Mouse (Mus musculus): Measurements from ENCODE around the gene Plod1. TPM values are rescaled to one million over a fixed set of nuclear protein-coding genes. Genes with fewer than 3 reads are reported as not detected.
"Not testable (repeated sequence)": the region's sequence is repeated elsewhere in the genome, so short reads cannot be mapped to it uniquely, and the experiment has no call there.

Plod1 gene
- polyA plus RNA-seq, 1 experiment from 2014 or later = 68.6 TPM

DNA sequence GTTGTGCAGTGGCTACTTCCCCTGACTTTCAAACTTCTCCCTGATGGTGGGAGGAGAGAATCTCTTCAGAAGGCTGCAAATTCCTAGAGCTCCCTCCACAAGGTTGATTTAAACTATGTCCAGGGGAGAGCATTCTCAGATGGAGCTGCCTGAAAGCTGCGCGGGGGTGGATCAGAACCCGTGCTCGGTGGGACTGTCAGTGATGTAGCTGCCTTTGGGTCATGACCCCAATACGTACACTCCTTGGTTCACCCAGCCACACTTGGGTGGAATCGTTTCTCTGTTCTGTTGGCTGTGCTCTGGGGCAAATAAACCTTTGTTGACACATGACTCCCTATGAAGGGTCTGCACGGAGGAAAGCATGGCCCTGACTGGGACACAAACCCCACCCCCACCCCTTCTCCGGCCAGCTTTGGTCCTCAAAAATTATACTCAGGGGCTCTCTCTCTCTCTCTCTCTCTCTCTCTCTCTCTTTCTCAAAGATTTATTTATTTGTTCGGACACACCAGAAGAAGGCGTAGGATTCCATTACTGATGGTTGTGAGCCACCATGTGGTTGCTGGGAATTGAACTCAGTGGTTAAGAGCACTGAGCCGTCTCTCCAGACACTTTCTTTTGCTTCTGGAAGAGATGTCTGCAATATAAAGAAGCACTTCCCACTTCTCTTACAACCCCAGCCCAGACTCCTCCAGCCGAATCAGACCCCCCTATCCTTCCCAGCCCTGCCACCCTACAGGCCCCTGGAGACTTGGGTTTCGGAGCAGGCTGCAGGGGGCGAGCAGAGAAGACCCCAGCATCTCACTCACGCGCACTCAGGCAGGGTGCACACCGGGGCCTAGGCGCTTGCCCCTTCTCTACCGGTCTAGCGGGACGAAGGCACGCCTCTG is 68.8 kb downstream of the Plod1 start:
- Histone ChIP-seq H3K9me3 (no peaks in the 10 kb centered on the region; the same call in 1 of the 2 replicates), H3K27me3 (no peaks in the 10 kb centered on the region), H3K4me1 (peaks cover 23% of the 10 kb centered on the region), H3K27ac (peak overlapping the region; percentile 87), H3K36me3 (peaks cover 52% of the 10 kb centered on the region), H3K4me2 (peak overlapping the region; percentile 83), H3K9ac (peak overlapping the region; percentile 83), H3K4me3 (peak overlapping the region; percentile 90)
- ATAC-seq (ENCODE audit: insufficient number of reproducible peaks, insufficient read depth, low FRiP score, low TSS enrichment, low read depth) = peak; percentile 46; the same call in 1 of the 2 replicates
- 5% methylated on average over 22 of the region's 22 CpGs for WGBS

DNA sequence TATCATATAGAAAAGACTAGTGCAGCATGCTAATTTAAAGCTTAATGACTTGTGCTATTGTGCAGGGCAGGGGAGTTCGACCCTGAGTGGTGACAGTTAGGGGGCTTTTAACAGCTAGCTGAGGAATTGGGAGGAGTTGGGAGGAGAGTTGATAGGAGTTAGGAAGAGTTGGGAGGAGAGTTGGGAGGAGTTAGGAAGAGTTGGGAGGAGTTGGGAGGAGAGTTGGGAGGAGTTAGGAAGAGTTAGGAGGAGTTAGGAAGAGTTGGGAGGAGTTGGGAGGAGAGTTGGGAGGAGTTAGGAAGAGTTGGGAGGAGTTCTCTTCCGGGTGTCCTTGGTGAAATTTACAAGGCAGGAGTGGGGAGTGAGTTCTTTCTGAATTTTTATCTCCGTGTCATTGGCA is 69.8 kb downstream of the Plod1 start:
- H3K4me2 ChIP-seq; H3K9ac ChIP-seq; H3K9me3 ChIP-seq; ATAC-seq (ENCODE audit: insufficient number of reproducible peaks, insufficient read depth, low FRiP score, low TSS enrichment, low read depth); H3K27ac ChIP-seq; H3K27me3 ChIP-seq; H3K4me3 ChIP-seq: not testable (repeated sequence)
- Histone ChIP-seq H3K36me3 (peaks cover 52% of the 10 kb centered on the region), H3K4me1 (peaks cover 23% of the 10 kb centered on the region)
- WGBS = 61% methylated on average over 3 of the region's 3 CpGs

- no peak for ATAC-seq (ENCODE audit: insufficient number of reproducible peaks, insufficient read depth, low FRiP score, low TSS enrichment, low read depth)
- Histone ChIP-seq H3K9ac (no peak overlapping the region), H3K4me3 (no peak overlapping the region), H3K27me3 (no peaks in the 10 kb centered on the region), H3K4me2 (no peak overlapping the region), H3K9me3 (no peaks in the 10 kb centered on the region), H3K4me1 (peaks cover 23% of the 10 kb centered on the region), H3K36me3 (peaks cover 54% of the 10 kb centered on the region), H3K27ac (no peak overlapping the region)
- WGBS = 95% methylated on average over 9 of the region's 9 CpGs
Measured at GRCm38 (mm10) chr4:147866056-147866455, 70.5 kb downstream of the Plod1 start.

DNA sequence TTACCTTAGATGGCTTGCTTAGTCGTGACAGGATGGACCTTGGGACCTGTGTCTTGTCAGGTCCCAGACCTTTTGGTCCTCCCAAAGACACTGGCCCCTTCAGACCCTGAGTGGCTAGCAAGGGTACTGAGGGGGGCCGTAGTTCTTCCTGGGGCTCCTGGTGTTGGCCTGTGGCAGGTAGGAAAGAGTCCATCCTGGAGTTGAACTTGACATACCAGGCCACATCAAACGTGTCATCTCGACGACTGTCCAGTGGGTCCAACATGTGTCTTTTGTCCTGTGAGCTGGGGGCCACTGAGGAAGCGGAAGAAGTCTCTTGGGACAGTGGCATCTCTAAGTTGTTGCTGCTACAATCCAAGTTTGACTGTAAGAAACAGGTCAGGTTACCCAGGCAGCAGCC is 70.9 kb downstream of the Plod1 start:
- no peak overlapping the region for H3K9ac ChIP-seq
- no peaks in the 10 kb centered on the region for H3K27me3 ChIP-seq
- H3K36me3 ChIP-seq = peaks cover 56% of the 10 kb centered on the region
- H3K4me2 ChIP-seq = no peak overlapping the region
- ATAC-seq (ENCODE audit: insufficient number of reproducible peaks, insufficient read depth, low FRiP score, low TSS enrichment, low read depth) = no peak
- WGBS = 91% methylated on average over 6 of the region's 6 CpGs
- H3K9me3 ChIP-seq = no peaks in the 10 kb centered on the region
- no peak overlapping the region for H3K4me3 ChIP-seq
- no peak overlapping the region for H3K27ac ChIP-seq
- peaks cover 23% of the 10 kb centered on the region for H3K4me1 ChIP-seq

DNA sequence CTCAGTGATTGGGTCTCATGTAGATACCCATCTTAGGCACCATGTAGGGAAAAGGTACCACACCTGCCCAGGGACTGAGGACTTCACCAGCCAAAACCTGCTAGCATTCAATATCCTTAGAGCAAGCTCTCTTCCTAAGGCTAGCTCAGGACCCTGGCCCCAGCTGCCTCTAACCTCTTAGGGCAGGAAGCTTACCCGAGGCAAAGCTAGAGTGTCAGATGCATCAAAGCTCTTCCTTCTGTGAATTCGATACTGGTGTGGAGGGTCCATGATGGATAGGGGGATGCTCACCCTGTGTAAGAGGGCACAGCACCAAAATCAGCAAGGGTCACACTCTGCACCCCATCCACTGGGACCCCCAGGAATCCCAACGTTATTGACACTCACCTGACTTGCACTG is 74.5 kb downstream of the Plod1 start:
- Histone ChIP-seq H3K9ac (no peak overlapping the region), H3K4me1 (peaks cover under 1% of the 10 kb centered on the region), H3K27ac (no peak overlapping the region), H3K4me2 (no peak overlapping the region), H3K9me3 (no peaks in the 10 kb centered on the region), H3K4me3 (no peak overlapping the region), H3K36me3 (peaks cover 59% of the 10 kb centered on the region), H3K27me3 (no peaks in the 10 kb centered on the region)
- no peak for ATAC-seq (ENCODE audit: insufficient number of reproducible peaks, insufficient read depth, low FRiP score, low TSS enrichment, low read depth)
- WGBS = 85% methylated on average over 3 of the region's 3 CpGs

Other genes starting within 250 kb of the Plod1 start
- not detected in 2 replicates for gene Zfp534, start 234.2 kb downstream of the Plod1 start, polyA plus RNA-seq (2015; fragmentation: Nextera tagmentation; extraction: Ambion mirVana)
- 7.6 TPM in 2 replicates for gene Zfp984, start 127.0 kb downstream of the Plod1 start, polyA plus RNA-seq (2015; fragmentation: Nextera tagmentation; extraction: Ambion mirVana)
- 7.9 and 8.6 TPM in 2 replicates for gene Zfp933, start 88.4 kb downstream of the Plod1 start, polyA plus RNA-seq (2015; fragmentation: Nextera tagmentation; extraction: Ambion mirVana)
- gene Miip, start 68.0 kb downstream of the Plod1 start, polyA plus RNA-seq (2015; fragmentation: Nextera tagmentation; extraction: Ambion mirVana) = 46.1 and 51.3 TPM in 2 replicates
- 13.8 and 14.9 TPM in 2 replicates for gene Fv1, start 67.8 kb downstream of the Plod1 start, polyA plus RNA-seq (2015; fragmentation: Nextera tagmentation; extraction: Ambion mirVana)
- 34.3 and 34.6 TPM in 2 replicates for gene Mfn2, start 32.1 kb downstream of the Plod1 start, polyA plus RNA-seq (2015; fragmentation: Nextera tagmentation; extraction: Ambion mirVana)
- gene 2510039O18Rik, start 4.1 kb upstream of the Plod1 start, polyA plus RNA-seq (2015; fragmentation: Nextera tagmentation; extraction: Ambion mirVana) = 14.3 and 17.7 TPM in 2 replicates
- 0.28 and 0.95 TPM in 2 replicates for gene Nppb, start 49.0 kb upstream of the Plod1 start, polyA plus RNA-seq (2015; fragmentation: Nextera tagmentation; extraction: Ambion mirVana)
- gene Nppa, start 64.0 kb upstream of the Plod1 start, polyA plus RNA-seq (2015; fragmentation: Nextera tagmentation; extraction: Ambion mirVana) = 0.25 and 10.7 TPM in 2 replicates
- gene Clcn6, start 102.1 kb upstream of the Plod1 start, polyA plus RNA-seq (2015; fragmentation: Nextera tagmentation; extraction: Ambion mirVana) = 8.7 and 8.8 TPM in 2 replicates
- gene Mthfr, start 102.3 kb upstream of the Plod1 start, polyA plus RNA-seq (2015; fragmentation: Nextera tagmentation; extraction: Ambion mirVana) = 20.8 and 22.4 TPM in 2 replicates
- gene Agtrap, start 151.3 kb upstream of the Plod1 start, polyA plus RNA-seq (2015; fragmentation: Nextera tagmentation; extraction: Ambion mirVana) = 9.7 and 10.1 TPM in 2 replicates
- gene Mad2l2, start 193.6 kb upstream of the Plod1 start, polyA plus RNA-seq (2015; fragmentation: Nextera tagmentation; extraction: Ambion mirVana) = 70.6 and 76.3 TPM in 2 replicates
- 0.78 and 1.1 TPM in 2 replicates for gene Draxin, start 193.9 kb upstream of the Plod1 start, polyA plus RNA-seq (2015; fragmentation: Nextera tagmentation; extraction: Ambion mirVana)
- 14.9 and 15.1 TPM in 2 replicates for gene Fbxo6, start 215.4 kb upstream of the Plod1 start, polyA plus RNA-seq (2015; fragmentation: Nextera tagmentation; extraction: Ambion mirVana)
- 13.5 TPM in 2 replicates for gene Fbxo44, start 223.7 kb upstream of the Plod1 start, polyA plus RNA-seq (2015; fragmentation: Nextera tagmentation; extraction: Ambion mirVana)
- gene Fbxo2, start 223.9 kb upstream of the Plod1 start, polyA plus RNA-seq (2015; fragmentation: Nextera tagmentation; extraction: Ambion mirVana) = 3.1 and 3.4 TPM in 2 replicates